Mouse (Mus musculus) MEL (cell line): ENCODE measurements around the gene Rerg. TPM values are rescaled to one million over a fixed set of nuclear protein-coding genes. Genes with fewer than 3 reads are reported as not detected.

Experiments used
- DNase-seq: peaks from one replicate; pipeline ENCODE4 v3.0.0; 2011; ENCODE audit warnings: low read depth, low spot score
- H3K27ac ChIP-seq: 2 replicates; pipeline ENCODE4 v1.5.1; 2012; ENCODE audit warnings: low read depth, mild to moderate bottlenecking, control low read depth, low read length, moderate library complexity; ENCODE audit not compliant: control insufficient read depth
- H3K27me3 ChIP-seq, 2 experiments: fragments of 150-350 bp in 1 of 2; sonication (generic) in 1 of 2; 2 replicates each; pipeline ENCODE4 v1.6.1; 2012; ENCODE audit warnings: low read length in 2 of 2, mild to moderate bottlenecking in 2 of 2, improper control_type of control experiment in 1 of 2, moderate library complexity in 1 of 2; ENCODE audit not compliant: insufficient read depth in 2 of 2, control insufficient read depth in 1 of 2
- H3K36me3 ChIP-seq, 2 experiments: 2 replicates each; pipeline ENCODE4 v1.6.1; 2012 to 2014; ENCODE audit warnings: low read length in 2 of 2, improper control_type of control experiment in 1 of 2, inconsistent platforms in 1 of 2, mild to moderate bottlenecking in 1 of 2; ENCODE audit not compliant: insufficient read depth in 2 of 2, control insufficient read depth in 1 of 2
- H3K4me1 ChIP-seq, 2 experiments: fragments of 150-350 bp in 1 of 2; sonication (generic) in 1 of 2; 2 replicates each; pipeline ENCODE4 v1.6.1; 2012; ENCODE audit warnings: low read length in 2 of 2, improper control_type of control experiment in 1 of 2, mild to moderate bottlenecking in 1 of 2; ENCODE audit not compliant: insufficient read depth in 2 of 2, control insufficient read depth in 1 of 2
- H3K4me3 ChIP-seq, 2 experiments: fragments of 150-350 bp in 1 of 2; sonication (generic) in 1 of 2; 2 replicates each; pipeline ENCODE4 v1.5.1; 2012; ENCODE audit warnings: low read depth in 2 of 2, low read length in 2 of 2, mild to moderate bottlenecking in 2 of 2, moderate library complexity in 2 of 2, control low read depth in 1 of 2, improper control_type of control experiment in 1 of 2; ENCODE audit not compliant: control insufficient read depth in 1 of 2, insufficient read depth in 1 of 2
- H3K79me2 ChIP-seq: 2 replicates; pipeline ENCODE4 v1.6.1; 2012; ENCODE audit warnings: mild to moderate bottlenecking, low read length, moderate library complexity; ENCODE audit not compliant: control insufficient read depth, poor library complexity, insufficient read depth
- H3K9ac ChIP-seq: 2 replicates; pipeline ENCODE4 v1.6.1; 2012; ENCODE audit warnings: low read depth, mild to moderate bottlenecking, control low read depth, low read length, moderate library complexity; ENCODE audit not compliant: control insufficient read depth, poor library complexity, severe bottlenecking
- H3K9me3 ChIP-seq: fragments of 150-350 bp; sonication (generic); replicated peaks from 2 replicates; pipeline ENCODE4 v1.6.1; 2012; ENCODE audit warnings: mild to moderate bottlenecking, low read length, improper control_type of control experiment, moderate library complexity; ENCODE audit not compliant: insufficient read depth
- CHD1 ChIP-seq: IDR thresholded peaks from 2 replicates; pipeline ENCODE4 v1.6.1; 2012; ENCODE audit warnings: low read depth, mild to moderate bottlenecking, inconsistent platforms, low read length, improper control_type of control experiment
- CHD2 ChIP-seq: IDR thresholded peaks from 2 replicates; pipeline ENCODE4 v1.6.1; 2011; ENCODE audit warnings: low read length, improper control_type of control experiment
- EP300 ChIP-seq, 2 experiments: IDR thresholded peaks; 2 replicates each; pipeline ENCODE4 v1.6.1; 2011; ENCODE audit warnings: improper control_type of control experiment in 2 of 2, low read length in 2 of 2, low read depth in 1 of 2, mild to moderate bottlenecking in 1 of 2
- GATA1 ChIP-seq: IDR thresholded peaks from 2 replicates; pipeline ENCODE4 v1.6.1; 2011; ENCODE audit warnings: low read depth, low read length, improper control_type of control experiment
- JUND ChIP-seq: IDR thresholded peaks from 2 replicates; pipeline ENCODE4 v1.6.1; 2011; ENCODE audit warnings: low read depth, mild to moderate bottlenecking, improper control_type of control experiment, low read length
- KAT2A ChIP-seq: conservative IDR thresholded peaks from 2 replicates; pipeline ENCODE4 v1.6.1; 2012; ENCODE audit warnings: low read depth, low read length, improper control_type of control experiment, inconsistent platforms
- MAFK ChIP-seq: IDR thresholded peaks from 2 replicates; pipeline ENCODE4 v1.6.1; 2011; ENCODE audit warnings: low read depth, mild to moderate bottlenecking, low read length, improper control_type of control experiment, borderline replicate concordance
- MAX ChIP-seq: IDR thresholded peaks from 2 replicates; pipeline ENCODE4 v1.6.1; 2011; ENCODE audit warnings: low read length, improper control_type of control experiment
- MYB ChIP-seq: IDR thresholded peaks from 2 replicates; pipeline ENCODE4 v1.6.1; 2011; ENCODE audit warnings: mild to moderate bottlenecking, low read depth, low read length, improper control_type of control experiment
- NRF1 ChIP-seq: IDR thresholded peaks from 2 replicates; pipeline ENCODE4 v1.6.1; 2014; ENCODE audit warnings: low read depth, mild to moderate bottlenecking, inconsistent platforms, low read length, improper control_type of control experiment, moderate library complexity; ENCODE audit not compliant: poor library complexity, insufficient read depth, severe bottlenecking
- POLR2A ChIP-seq, 2 experiments: IDR thresholded peaks; 2 replicates each; pipeline ENCODE4 v1.6.1; 2011 to 2012; ENCODE audit warnings: low read length in 2 of 2, mild to moderate bottlenecking in 2 of 2, control low read depth in 1 of 2, improper control_type of control experiment in 1 of 2, low read depth in 1 of 2, moderate library complexity in 1 of 2; ENCODE audit not compliant: control insufficient read depth in 1 of 2, insufficient read depth in 1 of 2, poor library complexity in 1 of 2
- POLR2AphosphoS5 ChIP-seq: IDR thresholded peaks from 2 replicates; pipeline ENCODE4 v1.6.1; 2012; ENCODE audit warnings: low read depth, borderline replicate concordance, mild to moderate bottlenecking, inconsistent platforms, low read length, moderate library complexity, mixed read lengths
- SMC3 ChIP-seq: IDR thresholded peaks from 2 replicates; pipeline ENCODE4 v1.6.1; 2011; ENCODE audit warnings: low read depth, low read length, improper control_type of control experiment
- UBTF ChIP-seq: IDR thresholded peaks from 2 replicates; pipeline ENCODE4 v1.6.1; 2012; ENCODE audit warnings: low read depth, mild to moderate bottlenecking, inconsistent platforms, low read length, improper control_type of control experiment, moderate library complexity, borderline replicate concordance; ENCODE audit not compliant: insufficient read depth
- USF1 ChIP-seq: IDR thresholded peaks from 2 replicates; pipeline ENCODE4 v1.6.1; 2014; ENCODE audit warnings: low read depth, mild to moderate bottlenecking, inconsistent platforms, low read length, improper control_type of control experiment, moderate library complexity
- USF2 ChIP-seq, 2 experiments: IDR thresholded peaks; 2 replicates each; pipeline ENCODE4 v1.6.1; 2011 to 2012; ENCODE audit warnings: improper control_type of control experiment in 2 of 2, low read length in 2 of 2, borderline replicate concordance in 1 of 2, inconsistent platforms in 1 of 2, low read depth in 1 of 2, mild to moderate bottlenecking in 1 of 2; ENCODE audit not compliant: insufficient read depth in 1 of 2
- polyA plus RNA-seq, 2 experiments: library from polyadenylated mRNA; stranded (reverse) in 1 of 2; unstranded in 1 of 2; fragments of >175 nt in 1 of 2; fragments of >200 nt in 1 of 2; gene quantifications; 2 replicates each; pipeline versions ENCODE4 v1.2.1 to v1.2.4; 2012; ENCODE audit warnings: low replicate concordance in 2 of 2, low read depth in 1 of 2; ENCODE audit not compliant: insufficient read length in 2 of 2, insufficient read depth in 1 of 2, missing spikeins in 1 of 2
- total RNA-seq: library from RNA; depleted of rRNA; stranded (reverse); fragments of 300-350 nt; gene quantifications from 2 replicates; pipeline ENCODE4 v1.2.3, GENCODE M21; 2012

Rerg gene
- total and polyA plus RNA-seq, 3 experiments = not detected

- Histone ChIP-seq H3K9me3 (no peaks in the 10 kb centered on the region), H3K27ac (no peak overlapping the region), H3K4me3 (no peak overlapping the region), H3K9ac (no peak overlapping the region), H3K27me3 (no peaks in the 10 kb centered on the region), H3K79me2 (no peaks in the 10 kb centered on the region), H3K4me1 (no peaks in the 10 kb centered on the region), H3K36me3 (no peaks in the 10 kb centered on the region)
- DNase-seq = no peak
- TF ChIP-seq CHD2 = no peak
- no peak for TF ChIP-seq CHD1
- no peak for TF ChIP-seq UBTF
- no peak for TF ChIP-seq MAFK
- no peak for TF ChIP-seq NRF1
- no peak for TF ChIP-seq USF1
- no peak for TF ChIP-seq MYB
- TF ChIP-seq POLR2A (IDR thresholded peaks at IDR 0.05; ENCODE audit: control insufficient read depth in 1 of 2, insufficient read depth in 1 of 2, low read depth in 1 of 2, low read length in 2 of 2, poor library complexity in 1 of 2) = no peak
- no peak for TF ChIP-seq KAT2A
- TF ChIP-seq USF2 (IDR thresholded peaks at IDR 0.05; ENCODE audit: borderline replicate concordance in 1 of 2, insufficient read depth in 1 of 2, low read depth in 1 of 2, low read length in 2 of 2) = no peak
- no peak for TF ChIP-seq GATA1
- no peak for TF ChIP-seq JUND
- no peak for TF ChIP-seq POLR2AphosphoS5
Measured at GRCm38 (mm10) chr6:137126861-137127260, 43.4 kb downstream of the Rerg start.

DNA sequence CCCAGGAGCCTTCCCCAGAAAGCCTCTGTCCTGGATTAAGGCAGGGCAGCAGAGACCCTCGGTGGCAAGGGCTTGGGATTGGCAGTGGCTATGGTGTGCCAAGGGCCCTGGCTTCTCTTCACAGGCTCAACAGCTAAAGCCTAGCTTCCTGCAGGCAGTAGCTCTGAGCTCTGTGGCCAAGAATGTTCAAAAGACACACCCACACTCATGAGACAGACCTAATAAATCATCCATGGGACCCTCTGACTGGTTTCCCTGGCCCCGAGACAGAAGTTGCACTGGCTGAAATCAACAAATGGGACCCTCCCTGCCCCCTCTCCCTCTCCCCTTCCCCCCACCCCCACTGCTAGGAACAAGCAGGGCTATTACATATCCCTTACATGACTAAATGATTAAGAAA is 44.1 kb downstream of the Rerg start:
- DNase-seq = no peak
- H3K27me3 ChIP-seq = no peaks in the 10 kb centered on the region
- no peak for TF ChIP-seq GATA1
- no peak for TF ChIP-seq MAX

DNA sequence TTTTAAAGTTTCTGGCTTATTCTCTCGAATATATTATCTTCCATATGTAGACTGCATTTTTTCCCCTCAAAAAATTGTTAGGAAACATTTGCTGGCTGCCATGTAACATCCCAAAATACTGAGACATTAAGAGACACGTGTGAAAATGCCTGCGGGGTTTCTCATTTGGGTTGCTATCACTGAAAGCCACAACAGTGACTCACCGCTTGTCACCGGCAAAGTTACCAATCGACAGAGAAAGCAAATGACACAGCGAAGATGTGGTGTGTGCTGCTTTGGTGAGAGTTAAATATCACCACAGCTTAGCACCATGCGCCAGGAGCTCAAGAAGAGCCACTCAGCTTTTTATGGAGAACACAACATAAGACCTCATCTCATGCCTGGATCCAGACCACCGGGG is 44.9 kb downstream of the Rerg start:
- Histone ChIP-seq H3K9ac (no peak overlapping the region), H3K36me3 (no peaks in the 10 kb centered on the region)
- no peak for DNase-seq

More for the DNA sequence above, 44.1 kb downstream of the Rerg start:
- Histone ChIP-seq H3K4me3 (no peak overlapping the region), H3K27ac (no peak overlapping the region), H3K9ac (no peak overlapping the region), H3K4me1 (no peaks in the 10 kb centered on the region), H3K9me3 (no peaks in the 10 kb centered on the region), H3K36me3 (no peaks in the 10 kb centered on the region), H3K79me2 (no peaks in the 10 kb centered on the region)

More for the DNA sequence above, 44.9 kb downstream of the Rerg start:
- no peaks in the 10 kb centered on the region for H3K9me3 ChIP-seq
- no peaks in the 10 kb centered on the region for H3K27me3 ChIP-seq
- H3K79me2 ChIP-seq = no peaks in the 10 kb centered on the region
- no peaks in the 10 kb centered on the region for H3K4me1 ChIP-seq
- H3K4me3 ChIP-seq = no peak overlapping the region
- TF ChIP-seq EP300 (IDR thresholded peaks at IDR 0.05; ENCODE audit: low read depth in 1 of 2, low read length in 2 of 2) (no peak), CHD1 (no peak), SMC3 (no peak)
- TF ChIP-seq, all 39 proteins: peak for 0
- no peak overlapping the region for H3K27ac ChIP-seq
